Mouse (Mus musculus) kidney, postnatal 10 days (tissue): ENCODE results near the gene Fli1.

Experiments used
- DNase-seq: peaks from one replicate; pipeline ENCODE4 v3.0.0; 2021; ENCODE audit warnings: mixed read lengths

Fli1 gene

DNA sequence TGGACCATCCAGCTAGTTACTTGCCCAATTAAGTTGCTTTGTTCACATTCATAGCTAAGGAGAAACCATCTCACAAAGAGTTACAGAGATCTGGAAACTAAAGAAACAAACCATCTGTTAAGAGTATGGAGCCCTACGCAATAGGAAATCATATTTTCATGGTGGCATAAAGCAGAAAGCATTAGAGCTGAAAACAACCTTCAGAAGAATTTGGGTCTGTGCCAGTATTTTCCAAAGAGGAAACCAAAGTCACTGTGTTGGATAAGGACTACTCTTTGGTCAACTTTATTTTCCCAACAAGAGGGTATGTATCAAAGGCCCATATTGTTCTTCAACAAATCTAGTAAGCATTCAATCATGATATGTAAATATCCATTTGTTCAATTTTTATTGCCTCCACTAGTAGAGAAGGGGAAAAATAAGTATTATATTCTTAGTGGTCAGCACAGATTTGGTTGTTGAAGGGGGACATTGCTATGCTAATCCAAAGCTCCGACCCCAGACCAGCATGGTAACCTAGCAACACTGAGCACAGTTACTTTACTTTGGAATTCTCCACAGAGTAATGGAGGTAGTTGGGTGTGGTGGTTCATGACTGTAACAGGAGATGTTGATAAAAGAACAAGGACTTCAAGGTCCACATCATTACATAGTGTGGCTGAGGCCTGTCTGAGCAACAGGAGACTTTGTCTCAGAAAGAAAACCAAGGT, 20.0 kb downstream of the Fli1 start:
- no peak for DNase-seq

DNA sequence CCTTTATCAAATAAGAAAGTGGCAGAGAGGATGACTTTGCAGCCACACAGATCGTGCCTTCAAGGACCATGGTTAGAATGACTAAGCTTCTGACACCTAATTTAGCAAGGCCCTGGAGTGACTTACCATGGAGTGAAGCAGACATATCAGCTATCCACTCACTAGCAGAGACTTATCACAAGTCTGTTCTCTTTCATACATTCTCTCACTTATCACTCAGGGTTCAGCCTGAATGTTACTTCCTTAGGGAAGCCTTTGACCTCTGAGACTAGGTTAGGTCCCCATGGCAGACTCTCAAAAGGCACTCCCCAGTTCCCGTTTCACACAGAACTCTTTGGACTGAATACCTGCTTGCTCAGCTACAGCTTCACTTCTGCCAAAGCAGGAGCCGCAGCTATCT, 21.3 kb downstream of the Fli1 start:
- DNase-seq = no peak

DNA sequence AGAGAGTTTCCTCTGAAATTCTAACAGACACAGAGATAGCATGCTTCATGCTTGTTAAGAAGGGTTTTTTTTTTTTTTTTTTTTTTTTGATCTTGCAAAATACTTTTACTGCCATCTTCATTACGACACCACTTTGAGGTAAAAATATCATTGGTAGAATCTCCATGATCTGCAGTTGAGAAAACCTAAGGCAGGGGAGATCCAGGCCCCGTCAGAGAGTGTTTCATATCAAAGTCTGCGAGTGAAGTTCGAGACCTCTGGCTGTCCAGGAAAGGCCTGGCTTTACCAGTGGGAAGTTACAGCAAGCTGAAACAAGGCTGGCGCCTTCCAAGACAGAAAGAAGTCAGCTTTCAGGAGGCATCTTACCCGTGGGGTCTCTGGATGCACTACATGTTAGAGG, 21.8 kb downstream of the Fli1 start:
- no peak for DNase-seq

DNA sequence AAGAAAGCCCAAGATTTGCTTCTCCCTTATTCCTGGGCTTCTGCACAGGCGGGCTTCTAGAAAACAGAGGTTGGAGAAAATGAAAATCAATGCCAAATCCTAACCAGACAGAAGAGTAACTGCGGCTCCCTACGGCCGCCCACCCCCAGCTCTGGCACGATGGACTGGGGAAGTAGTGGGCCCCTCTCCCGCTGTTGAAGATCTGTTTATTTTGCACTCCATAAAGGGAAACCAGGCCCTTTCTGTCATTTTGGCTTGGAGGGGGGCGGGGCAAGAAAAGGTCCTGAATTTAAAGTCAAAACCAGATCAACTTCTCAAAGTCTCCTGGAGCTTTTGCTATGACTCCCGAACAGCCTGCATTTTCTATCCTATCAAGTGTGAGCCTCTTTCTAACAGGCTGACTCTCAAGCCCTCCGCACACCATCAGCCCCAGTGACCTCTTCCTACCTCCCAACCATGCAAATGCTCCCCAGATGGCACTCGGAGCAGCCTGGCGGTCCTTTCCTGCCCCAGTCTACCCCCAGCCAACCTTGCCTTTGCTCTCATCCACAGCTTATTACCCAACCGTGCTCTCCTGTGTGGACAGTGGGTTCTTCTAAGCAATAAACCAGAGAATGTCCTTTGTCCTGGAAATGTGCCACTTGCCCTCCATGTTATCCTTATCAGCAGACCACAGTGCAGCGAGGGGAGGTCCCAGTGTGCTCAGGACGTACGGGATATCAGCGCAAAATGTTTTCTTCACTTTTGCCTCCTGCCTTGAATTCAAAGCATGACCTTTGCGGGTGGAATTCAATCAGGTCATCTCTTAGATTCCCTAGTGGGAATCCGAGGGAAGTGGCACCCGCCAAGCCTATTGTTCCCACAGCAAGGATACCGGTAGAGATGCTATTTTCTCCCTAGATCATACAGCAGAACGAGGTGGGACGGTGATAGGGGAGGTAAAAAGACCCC, 23.3 kb downstream of the Fli1 start:
- peak; percentile 49 for DNase-seq

DNA sequence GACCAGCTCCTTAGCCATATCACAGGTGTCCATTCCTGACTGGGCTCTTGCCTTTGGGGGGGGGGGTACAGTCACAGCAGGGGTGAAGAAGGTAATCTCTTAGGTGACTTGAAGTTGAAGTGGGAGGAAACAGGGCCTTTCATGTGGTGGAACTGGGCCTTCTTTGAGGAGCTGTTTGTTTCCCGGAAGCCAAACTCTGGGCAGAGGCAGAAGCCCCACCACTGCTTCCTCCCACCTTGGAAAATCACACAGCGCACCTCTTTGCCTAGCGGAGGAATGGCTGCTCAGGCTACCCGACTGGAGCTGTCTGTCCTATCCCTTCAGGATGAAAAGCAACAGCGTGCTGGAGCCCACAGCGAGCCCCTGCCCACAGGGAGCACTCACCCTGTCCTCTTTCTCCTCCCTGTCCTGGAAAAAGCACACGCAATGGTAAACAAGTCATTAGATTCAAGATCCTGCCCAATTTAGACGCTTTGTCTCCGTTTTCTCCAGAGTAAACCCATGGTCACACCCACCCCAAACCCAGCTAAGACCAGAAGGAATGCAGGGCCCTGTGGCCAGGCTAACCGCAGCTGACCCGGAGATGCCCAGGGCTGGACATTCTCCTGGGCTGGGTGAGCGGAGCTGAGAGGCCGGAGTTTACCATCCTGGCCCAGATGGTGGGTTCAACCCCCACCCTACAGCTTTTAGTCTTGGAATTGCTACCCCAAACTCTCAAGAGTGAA, 24.1 kb downstream of the Fli1 start:
- DNase-seq = no peak

DNA sequence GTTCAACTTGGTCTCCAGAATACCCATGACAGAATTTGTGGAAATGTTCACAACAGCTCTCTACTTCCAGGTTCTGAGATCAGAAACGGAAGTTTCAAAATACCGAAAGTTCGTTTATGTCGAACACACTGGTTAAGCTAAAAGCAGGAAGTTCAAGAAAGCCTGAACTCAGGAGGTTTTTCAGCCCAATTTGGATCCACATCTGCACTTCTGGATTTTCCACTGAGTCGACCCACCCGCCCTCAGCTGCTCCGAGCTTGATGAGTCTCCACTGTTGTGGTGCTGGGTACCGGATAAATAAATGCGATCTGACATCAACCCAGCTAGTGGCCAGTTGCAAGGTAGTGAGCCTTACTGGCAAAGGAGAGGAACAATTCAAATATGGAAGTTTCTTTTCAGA, 26.0 kb downstream of the Fli1 start:
- DNase-seq = no peak

DNA sequence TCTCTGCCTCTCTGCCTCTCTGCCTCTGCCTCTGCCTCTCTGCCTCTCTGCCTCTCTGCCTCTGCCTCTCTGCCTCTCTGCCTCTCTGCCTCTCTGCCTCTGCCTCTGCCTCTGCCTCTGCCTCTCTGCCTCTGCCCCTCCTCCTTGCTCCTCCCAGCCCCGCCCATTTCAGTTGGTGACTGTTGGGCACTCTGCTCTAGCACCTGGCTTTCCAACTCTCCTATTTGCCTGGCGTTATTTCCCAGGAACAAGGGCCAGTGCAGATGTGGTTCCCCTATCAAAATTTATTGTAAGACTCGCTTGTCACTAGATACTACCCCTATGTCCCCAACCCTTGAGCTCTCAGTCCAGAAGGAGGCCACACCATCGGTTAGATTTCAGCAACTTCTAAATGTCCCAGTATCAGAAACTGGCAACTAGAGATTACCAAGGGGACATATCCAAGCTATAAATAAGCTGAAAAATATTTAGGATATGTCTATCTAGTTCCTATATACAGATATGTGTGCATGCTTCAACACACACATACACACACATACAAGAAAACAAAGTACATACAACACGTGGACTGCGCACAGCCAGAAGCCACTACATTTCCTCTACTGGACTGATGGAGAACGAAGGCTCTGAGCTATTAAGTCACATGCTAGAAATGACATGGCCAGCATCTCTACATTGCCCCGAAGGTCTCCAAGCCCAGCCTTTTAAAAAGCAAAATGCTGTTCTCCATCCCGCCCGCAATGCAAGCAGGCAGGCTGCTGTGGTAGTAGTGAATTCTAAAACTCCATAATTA, 26.6 kb downstream of the Fli1 start:
- DNase-seq = peak; percentile 52

DNA sequence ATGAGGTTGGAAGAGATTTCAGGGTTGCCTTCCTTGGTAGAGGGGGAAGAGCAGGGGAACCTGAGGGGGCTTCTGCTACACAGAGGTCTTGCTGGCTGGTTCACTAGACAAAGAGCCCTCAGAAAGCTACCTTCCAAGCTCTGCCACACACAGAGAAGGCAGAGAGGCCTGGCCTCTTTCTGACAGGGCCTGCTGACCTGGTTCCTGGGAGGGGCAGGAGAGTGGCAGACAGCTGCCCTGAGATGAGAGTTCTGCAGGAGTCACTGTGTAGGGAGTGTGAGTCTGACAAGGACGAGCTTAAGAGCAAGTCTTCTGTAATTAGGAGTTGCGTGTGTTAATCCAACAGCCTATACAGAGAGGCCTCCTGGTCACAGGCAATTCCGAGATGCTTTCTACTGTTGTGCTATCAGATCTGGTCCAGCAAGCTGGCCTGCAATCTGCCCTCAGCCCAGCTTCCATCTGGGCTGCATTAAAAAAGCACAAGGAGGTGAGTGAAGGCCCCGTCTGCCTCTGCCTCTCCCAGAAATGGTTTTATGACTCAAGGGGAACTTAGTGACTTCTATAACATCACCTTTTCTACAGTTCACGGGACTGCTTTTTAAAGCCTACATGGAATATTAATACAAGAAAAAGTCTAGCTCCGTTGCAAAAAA, 28.1 kb downstream of the Fli1 start:
- DNase-seq = no peak

DNA sequence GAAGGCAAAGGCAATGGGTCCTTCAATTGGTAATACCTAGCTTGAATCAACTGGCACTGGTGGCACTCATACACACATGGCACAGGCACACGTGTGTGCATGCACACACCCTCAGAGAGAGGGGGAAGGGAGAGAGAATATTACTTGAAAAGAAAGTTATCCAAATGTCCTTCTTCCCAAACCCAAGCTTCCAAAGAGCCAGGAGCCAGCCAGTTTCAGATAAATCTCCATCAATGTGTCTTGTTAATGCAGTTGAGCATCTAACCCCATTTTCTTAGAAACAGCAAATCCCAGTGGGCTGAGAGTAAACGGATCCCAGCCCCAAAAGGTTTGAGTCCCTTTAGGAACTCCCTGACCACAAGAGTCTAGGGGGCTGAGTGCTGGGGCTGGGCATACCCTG, 29.2 kb downstream of the Fli1 start:
- no peak for DNase-seq

DNA sequence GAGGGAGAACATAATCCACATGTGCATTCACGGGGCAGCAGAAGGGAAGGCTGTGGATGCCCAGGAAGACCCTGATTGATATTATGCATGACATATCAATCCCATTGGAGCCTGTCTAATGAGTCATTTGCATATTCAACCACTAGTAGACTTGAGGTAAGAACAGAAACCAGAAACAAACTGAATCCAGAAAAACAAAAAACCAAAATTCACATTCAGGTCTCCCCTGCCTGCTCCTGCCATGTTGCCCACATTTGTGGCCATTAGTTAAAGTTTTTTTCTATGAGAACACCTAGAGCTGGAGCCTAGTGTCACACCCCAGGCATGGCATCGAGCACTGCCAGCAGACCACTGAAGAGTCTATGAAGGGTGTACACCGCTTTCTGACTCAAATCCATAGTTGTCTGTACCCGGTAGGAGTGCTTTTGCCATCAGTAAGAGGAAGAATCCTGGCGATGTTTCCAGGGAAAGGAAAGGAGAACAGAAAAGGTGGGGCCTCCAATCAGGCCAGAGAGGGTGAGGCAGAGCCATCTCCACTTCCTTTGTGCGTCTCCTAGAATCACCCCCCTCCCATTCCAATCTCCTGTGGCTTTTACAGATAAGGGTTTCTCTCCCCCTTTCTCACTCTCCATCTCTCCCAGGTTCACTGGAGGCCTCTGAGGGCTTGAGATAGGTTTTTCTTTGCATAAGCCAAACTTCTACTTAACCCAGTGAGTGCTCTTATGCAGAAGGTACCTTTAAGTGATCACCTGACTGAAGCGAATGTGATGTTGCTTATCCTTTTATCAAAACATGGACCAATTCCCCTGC, 32.0 kb downstream of the Fli1 start:
- no peak for DNase-seq

DNA sequence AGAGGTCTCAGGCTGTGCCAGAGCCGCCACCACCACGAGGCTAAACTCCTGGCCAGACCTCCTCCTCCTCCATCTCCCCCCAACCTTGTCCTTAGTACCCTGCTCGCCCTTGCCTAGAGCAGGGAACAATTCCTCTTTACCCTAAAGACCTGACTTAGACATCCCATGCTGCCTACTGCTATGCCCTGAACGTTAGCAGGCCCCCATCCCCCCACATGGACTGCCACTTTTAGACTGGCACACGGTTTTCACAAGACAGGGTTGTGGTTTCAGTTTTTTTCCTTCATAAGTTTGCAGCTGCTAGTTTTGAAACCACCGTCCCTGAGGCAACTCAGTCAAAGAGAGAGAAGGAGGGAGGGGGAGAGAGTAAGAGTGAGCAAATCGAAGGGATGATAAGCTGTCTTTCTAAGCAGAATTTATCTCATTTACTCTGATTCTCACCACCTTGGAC, 32.9 kb downstream of the Fli1 start:
- DNase-seq = no peak

DNA sequence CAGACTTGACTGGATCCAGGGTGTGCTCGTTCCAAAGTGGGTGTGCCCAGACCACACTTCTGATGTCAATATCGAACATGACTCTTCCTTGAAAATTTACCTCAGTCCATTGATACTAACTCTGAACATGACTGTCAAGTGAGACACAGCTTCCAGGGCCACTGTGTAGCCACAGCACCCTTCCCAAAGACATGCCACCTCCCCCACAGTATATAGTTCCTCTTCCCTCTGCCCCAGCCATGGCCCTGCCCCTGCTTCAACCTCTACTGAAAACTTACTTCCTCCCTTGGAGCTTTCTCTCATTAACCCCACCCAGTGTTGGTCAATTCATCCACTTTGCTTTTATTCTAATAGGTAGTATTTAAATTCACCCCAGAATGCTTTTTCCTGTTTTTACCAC, 34.0 kb downstream of the Fli1 start:
- no peak for DNase-seq

DNA sequence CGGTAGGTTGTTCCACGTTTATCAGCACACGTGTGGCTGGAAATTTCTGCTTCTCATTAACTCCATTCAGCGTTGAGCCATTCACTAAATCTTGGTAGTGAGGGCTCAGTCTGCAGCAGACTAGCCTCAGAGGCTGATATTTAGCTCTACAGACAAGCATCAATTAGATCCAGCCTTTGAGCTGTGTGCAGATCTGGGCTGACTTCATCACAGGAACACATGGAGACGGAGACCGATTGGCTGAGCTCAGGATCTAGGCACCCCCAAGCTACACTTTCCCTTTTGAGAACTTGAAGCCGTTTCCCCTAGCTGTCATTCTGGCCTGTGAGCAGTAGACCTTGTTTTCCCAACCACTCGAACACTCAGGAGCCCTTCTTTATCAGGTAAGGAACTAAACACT, 34.5 kb downstream of the Fli1 start:
- DNase-seq = no peak

DNA sequence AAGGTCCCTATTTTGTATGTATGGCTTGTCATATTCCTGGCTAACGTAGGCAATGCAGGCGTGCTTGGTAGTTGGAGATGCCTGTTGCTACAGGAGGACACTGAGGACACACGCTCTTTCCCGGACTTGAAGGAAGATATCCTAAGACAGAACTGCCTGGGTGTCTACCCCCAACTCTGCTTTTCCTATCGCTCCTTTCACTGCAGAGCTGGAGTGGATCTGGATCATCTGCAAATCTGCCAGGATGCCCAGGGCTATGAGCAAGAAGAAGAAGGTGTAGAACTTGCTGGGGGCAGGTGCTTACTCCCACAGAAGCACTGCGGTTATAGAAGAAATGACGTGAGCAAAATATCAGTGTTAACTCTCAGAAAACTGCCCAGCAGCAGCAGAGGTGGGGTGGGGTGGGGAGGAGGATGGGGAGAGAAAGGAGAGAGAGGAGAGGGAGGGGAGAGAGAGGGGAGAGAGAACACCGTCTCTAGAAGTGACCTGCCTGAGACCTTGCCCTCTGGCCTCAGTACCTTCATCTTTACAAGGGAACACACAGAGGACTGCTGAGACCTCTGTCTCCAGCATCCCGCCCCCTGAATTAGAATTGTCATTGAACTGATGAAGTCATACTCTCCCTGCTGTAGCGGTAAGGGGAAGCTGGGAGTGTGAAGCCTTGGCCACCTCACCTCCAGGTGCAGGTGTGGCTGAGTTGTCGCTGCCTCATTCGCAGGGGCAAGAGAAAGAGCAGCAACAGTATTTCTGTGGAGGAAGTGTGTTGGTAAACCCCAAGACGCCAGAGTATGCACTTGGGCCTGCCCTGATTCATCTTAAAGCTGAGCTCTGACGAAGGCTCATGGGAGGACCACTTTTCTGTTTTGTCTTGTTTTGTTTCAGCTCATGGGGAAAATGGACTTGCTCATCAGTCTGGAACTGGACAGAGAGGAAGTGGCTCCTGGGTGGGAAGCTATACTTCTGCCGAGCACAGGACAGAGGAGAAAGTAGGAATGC, 35.5 kb downstream of the Fli1 start:
- no peak for DNase-seq

DNA sequence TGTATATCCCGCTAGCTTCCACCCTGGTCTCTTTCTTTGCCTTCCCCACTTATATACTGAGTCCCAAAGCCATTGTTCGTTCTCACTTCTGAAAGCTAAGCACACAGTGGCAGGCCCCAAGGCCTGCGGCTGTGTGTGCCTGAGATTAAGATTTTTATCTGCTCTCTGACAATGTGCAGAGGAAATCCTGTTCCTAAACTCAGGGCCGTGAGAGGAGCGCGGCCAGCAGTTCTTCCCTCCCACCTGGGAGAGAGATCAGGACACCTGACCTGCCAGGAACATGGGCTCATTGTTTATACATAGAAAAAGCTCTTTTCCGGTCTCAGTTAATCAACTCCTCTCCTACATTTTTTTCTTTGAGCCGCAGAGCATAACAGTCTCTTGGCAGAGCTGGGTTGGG, 36.5 kb downstream of the Fli1 start:
- DNase-seq = peak; percentile 66

DNA sequence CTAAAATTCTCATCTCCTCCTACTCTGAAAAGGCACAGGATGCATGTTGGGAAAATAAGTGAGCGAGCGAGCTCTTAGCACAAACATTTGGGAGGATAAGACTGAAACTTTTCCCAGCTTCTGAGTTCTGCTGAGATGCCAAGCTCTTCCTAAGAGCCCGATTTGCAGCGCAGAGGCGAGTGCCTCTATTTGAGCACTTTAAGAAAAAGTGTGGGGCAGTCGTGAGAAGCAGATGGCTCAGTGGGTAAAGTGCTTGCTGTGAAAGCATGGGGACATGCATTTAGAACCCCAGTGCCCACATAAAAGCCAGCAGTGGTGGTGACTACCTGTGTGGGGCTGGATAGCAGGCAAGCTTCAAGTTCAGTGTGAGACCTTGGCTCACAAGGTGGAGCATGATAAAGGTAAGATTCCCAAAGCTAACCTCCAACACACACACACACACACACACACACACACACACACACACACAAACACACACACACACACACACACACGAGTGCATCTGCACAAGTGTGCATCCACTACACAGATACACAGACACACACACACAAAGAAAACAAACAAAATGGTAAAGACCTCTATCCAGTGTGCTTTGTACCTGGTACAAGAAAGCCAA, 37.1 kb downstream of the Fli1 start:
- no peak for DNase-seq

DNA sequence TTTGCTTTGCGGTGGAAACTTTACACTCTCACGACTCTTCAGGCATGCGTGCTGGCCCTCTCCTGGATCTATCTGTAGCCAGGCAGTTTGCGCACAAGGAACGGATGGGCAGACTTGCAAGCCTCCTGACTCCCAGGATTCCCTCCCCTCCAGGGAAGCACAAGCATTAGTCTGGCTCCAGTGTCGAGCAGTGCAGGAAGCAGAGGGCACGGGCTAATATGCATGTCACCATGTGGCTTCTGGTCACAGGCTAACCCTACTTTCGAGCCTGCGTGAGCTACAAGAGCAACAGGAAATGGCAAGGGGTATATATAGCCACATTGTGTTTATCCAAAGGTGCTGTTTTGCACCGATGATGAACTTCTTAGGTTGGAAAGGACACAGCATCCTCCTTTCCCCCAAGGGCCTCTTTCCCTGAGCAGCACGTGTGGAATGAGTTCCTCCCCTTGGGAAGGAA, 38.6 kb downstream of the Fli1 start:
- peak; percentile 57 for DNase-seq

DNA sequence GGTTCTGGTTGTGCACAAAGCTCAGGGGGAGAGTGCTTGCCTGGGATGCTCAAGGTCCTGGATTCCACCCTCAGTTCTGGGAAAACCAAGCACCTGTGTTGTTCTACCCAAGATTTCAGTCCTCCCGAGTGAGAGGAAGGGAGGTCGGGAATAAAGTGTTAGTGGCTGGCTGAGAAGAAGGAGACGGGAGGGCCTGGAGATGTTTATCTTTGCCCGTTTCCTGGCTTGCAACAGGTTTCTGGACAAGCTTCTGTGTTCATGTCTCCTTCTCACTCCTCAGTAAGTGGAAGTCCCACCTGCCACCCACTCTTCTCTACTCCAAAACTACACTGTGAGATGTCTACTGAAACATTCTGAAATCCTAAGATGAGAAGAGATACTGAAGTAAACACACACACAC, 39.2 kb downstream of the Fli1 start:
- no peak for DNase-seq

DNA sequence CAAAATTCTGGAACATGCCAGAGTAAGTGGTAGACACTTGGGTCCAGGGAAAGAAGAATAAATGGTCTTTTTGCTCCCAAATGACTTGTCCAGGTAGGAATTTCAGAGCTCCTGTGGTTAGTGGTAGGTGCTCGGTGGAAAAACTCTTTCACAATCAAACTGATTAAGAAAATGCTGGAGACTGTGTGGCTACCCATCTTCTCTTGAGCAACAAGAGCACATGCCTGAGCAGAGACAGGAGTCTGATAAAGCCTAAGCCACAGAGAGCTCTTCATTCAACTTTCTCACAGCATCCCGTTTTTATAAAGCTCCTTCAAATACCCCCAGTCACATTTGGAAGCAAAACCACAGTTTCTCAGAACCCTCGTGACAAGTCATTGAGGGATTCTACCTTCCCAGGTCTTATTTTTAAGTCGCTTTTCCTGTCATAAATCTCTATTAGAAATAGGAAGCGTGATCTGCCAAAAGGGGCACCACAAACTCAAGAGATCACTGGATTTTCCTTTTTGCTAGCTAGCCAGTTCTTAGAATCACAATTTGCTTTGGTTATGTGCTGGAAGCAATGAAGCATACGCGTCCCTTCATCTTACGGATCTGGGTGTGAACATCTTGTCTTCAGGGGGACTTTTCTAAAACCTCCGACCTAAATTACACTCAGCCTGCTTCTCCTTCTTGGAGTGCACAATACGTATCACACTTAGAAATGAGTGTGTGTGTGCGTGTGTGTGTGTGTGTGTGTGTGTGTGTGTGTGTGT, 40.2 kb downstream of the Fli1 start:
- no peak for DNase-seq
